Mouse (Mus musculus) stomach, embryonic 15.5 days (tissue): ENCODE measurements around the gene Zfp160. TPM values are rescaled to one million over a fixed set of nuclear protein-coding genes. Genes with fewer than 3 reads are reported as not detected.
"Not testable (repeated sequence)": the region's sequence is repeated elsewhere in the genome, so short reads cannot be mapped to it uniquely, and the experiment has no call there.

Experiments used
- ATAC-seq: fragments of 200-750 bp; cut with Nextera tagmentation; 2 replicates; pipeline ENCODE4 v1.8.0; 2017; ENCODE audit warnings: low read depth, moderate number of reproducible peaks, moderate TSS enrichment; ENCODE audit not compliant: insufficient read depth, low FRiP score
- H3K27ac ChIP-seq: fragments of 300-500 bp; sonication (generic); 2 replicates; pipeline ENCODE4 v1.5.1; 2015; ENCODE audit warnings: mild to moderate bottlenecking, inconsistent platforms
- H3K27me3 ChIP-seq: fragments of 300-500 bp; sonication (generic); replicated peaks from 2 replicates; pipeline ENCODE4 v1.6.1; 2015; ENCODE audit warnings: inconsistent platforms
- H3K36me3 ChIP-seq: fragments of 300-500 bp; sonication (generic); 2 replicates; pipeline ENCODE4 v1.6.1; 2015; ENCODE audit warnings: inconsistent platforms
- H3K4me1 ChIP-seq: fragments of 300-500 bp; sonication (generic); 2 replicates; pipeline ENCODE4 v1.6.1; 2015; ENCODE audit warnings: inconsistent platforms
- H3K4me2 ChIP-seq: fragments of 300-500 bp; sonication (generic); 2 replicates; pipeline ENCODE4 v1.6.1; 2015; ENCODE audit warnings: mild to moderate bottlenecking, inconsistent platforms
- H3K4me3 ChIP-seq: fragments of 300-500 bp; sonication (generic); replicated peaks from 2 replicates; pipeline ENCODE4 v1.5.1; 2015; ENCODE audit warnings: inconsistent platforms
- H3K9ac ChIP-seq: fragments of 300-500 bp; sonication (generic); 2 replicates; pipeline ENCODE4 v1.6.1; 2015; ENCODE audit warnings: inconsistent platforms
- H3K9me3 ChIP-seq: fragments of 300-500 bp; sonication (generic); 2 replicates; pipeline ENCODE4 v1.6.1; 2016; ENCODE audit warnings: inconsistent platforms
- WGBS: fragments of 180-500 bp; shearing (Covaris S2); methylation state at CpG from one replicate; pipeline ENCODE4 v1.1.7; 2015; 5-methylcytosine and 5-hydroxymethylcytosine counted together
- polyA plus RNA-seq: library from polyadenylated mRNA; unstranded; fragments of >200 nt; fragmentation: Nextera tagmentation; extraction: Ambion mirVana; gene quantifications from 2 replicates; pipeline ENCODE4 v1.2.1, GENCODE M21; 2015

The Zfp160 gene
- polyA plus RNA-seq, 1 experiment from 2014 or later, result 12.8 TPM

- H3K36me3 ChIP-seq, result no peaks in the 10 kb centered on the region
- no peak overlapping the region for H3K27ac ChIP-seq
- H3K4me2 ChIP-seq, result no peak overlapping the region
- H3K4me1 ChIP-seq, result no peaks in the 10 kb centered on the region
- 86% methylated on average over 2 of the region's 2 CpGs for WGBS
- no peaks in the 10 kb centered on the region for H3K27me3 ChIP-seq
- H3K9me3 ChIP-seq, result no peaks in the 10 kb centered on the region
- H3K4me3 ChIP-seq, result no peak overlapping the region
- no peak for ATAC-seq
- no peak overlapping the region for H3K9ac ChIP-seq
Observed at GRCm38 (mm10) chr17:21053267-21053666, 44.6 kb downstream of the Zfp160 start.

- H3K36me3 ChIP-seq, H3K9me3 ChIP-seq, H3K4me1 ChIP-seq, H3K27ac ChIP-seq, H3K9ac ChIP-seq, H3K4me2 ChIP-seq, ATAC-seq, H3K4me3 ChIP-seq, H3K27me3 ChIP-seq: not testable (repeated sequence)
- 81% methylated on average over 1 of the region's 1 CpGs for WGBS
Observed at GRCm38 (mm10) chr17:21055111-21055510, 46.4 kb downstream of the Zfp160 start.

GRCm38 (mm10) chr17:21065501-21065900 is 56.8 kb downstream of the Zfp160 start:
- 33% methylated on average over 1 of the region's 1 CpGs for WGBS
- no peak overlapping the region for H3K27ac ChIP-seq
- H3K4me3 ChIP-seq, result no peak overlapping the region
- H3K9ac ChIP-seq, result no peak overlapping the region
- H3K36me3 ChIP-seq, result no peaks in the 10 kb centered on the region
- no peaks in the 10 kb centered on the region for H3K4me1 ChIP-seq
- no peak for ATAC-seq
- H3K9me3 ChIP-seq, result no peaks in the 10 kb centered on the region
- no peaks in the 10 kb centered on the region for H3K27me3 ChIP-seq
- no peak overlapping the region for H3K4me2 ChIP-seq

- no peaks in the 10 kb centered on the region for H3K36me3 ChIP-seq
- H3K9me3 ChIP-seq, result no peaks in the 10 kb centered on the region
- no peak overlapping the region for H3K27ac ChIP-seq
- no peak overlapping the region for H3K4me2 ChIP-seq
- no peak overlapping the region for H3K9ac ChIP-seq
- H3K27me3 ChIP-seq, result no peaks in the 10 kb centered on the region
- no peak for ATAC-seq
- no peak overlapping the region for H3K4me3 ChIP-seq
- H3K4me1 ChIP-seq, result no peaks in the 10 kb centered on the region
Observed at GRCm38 (mm10) chr17:21067036-21067435, 58.3 kb downstream of the Zfp160 start.

GRCm38 (mm10) chr17:21069443-21069842 is 60.7 kb downstream of the Zfp160 start:
- H3K27ac ChIP-seq, H3K27me3 ChIP-seq, H3K9me3 ChIP-seq, H3K36me3 ChIP-seq, H3K4me1 ChIP-seq, H3K9ac ChIP-seq, H3K4me3 ChIP-seq, ATAC-seq, H3K4me2 ChIP-seq: not testable (repeated sequence)
- WGBS, result no CpG with 5 or more reads among the region's 3 CpGs

GRCm38 (mm10) chr17:21070971-21071370 is 62.3 kb downstream of the Zfp160 start:
- H3K36me3 ChIP-seq, H3K9ac ChIP-seq, H3K4me3 ChIP-seq, H3K27me3 ChIP-seq, H3K4me2 ChIP-seq, ATAC-seq, H3K4me1 ChIP-seq, H3K9me3 ChIP-seq, H3K27ac ChIP-seq: not testable (repeated sequence)
- 75% methylated on average over 2 of the region's 2 CpGs for WGBS

Other genes starting within 250 kb of the Zfp160 start
- gene Vmn1r228, start 222.7 kb upstream of the Zfp160 start, polyA plus RNA-seq, result not detected in 2 replicates
- gene Vmn1r229, start 197.3 kb upstream of the Zfp160 start, polyA plus RNA-seq, result not detected in 2 replicates
- not detected in 2 replicates for gene Vmn1r230, start 168.5 kb upstream of the Zfp160 start, polyA plus RNA-seq
- gene Vmn1r231, start 103.8 kb upstream of the Zfp160 start, polyA plus RNA-seq, result not detected in 2 replicates
- not detected in 2 replicates for gene Vmn1r232, start 89.2 kb upstream of the Zfp160 start, polyA plus RNA-seq
- 338 and 357 TPM in 2 replicates for gene Ppp2r1a, start 63.6 kb upstream of the Zfp160 start, polyA plus RNA-seq
- not detected in 2 replicates for gene Vmn1r233, start 12.4 kb upstream of the Zfp160 start, polyA plus RNA-seq
- not detected in 2 replicates for gene Vmn1r234, start 217.2 kb downstream of the Zfp160 start, polyA plus RNA-seq
- gene Vmn1r235, start 247.5 kb downstream of the Zfp160 start, polyA plus RNA-seq, result not detected in 2 replicates